Mouse (Mus musculus) megakaryocyte-erythroid progenitor cell, adult 5-6 weeks (primary cell): ENCODE data around the gene Fgf13. TPM values are rescaled to one million over a fixed set of nuclear protein-coding genes. Genes with fewer than 3 reads are reported as not detected.

Source experiments
- ATAC-seq: replicated peaks from 2 replicates; pipeline ENCODE4 v1.8.0; 2016; ENCODE audit warnings: mild to moderate bottlenecking, inconsistent platforms; ENCODE audit not compliant: severe bottlenecking, poor library complexity, low FRiP score, low TSS enrichment
- total RNA-seq, 2 experiments: library from RNA; stranded (forward) in 1 of 2; stranded (reverse) in 1 of 2; fragments of 200-1000, 215-1000 nt in 1 of 2; fragments of >200 nt in 1 of 2; fragmentation: Nextera tagmentation in 1 of 2; gene quantifications; 2 replicates each; pipeline ENCODE4 v1.2.3; 2014 to 2017

Gene Fgf13
- total RNA-seq, 2 experiments from 2014 or later: 2.9 TPM; not detected in 1

DNA sequence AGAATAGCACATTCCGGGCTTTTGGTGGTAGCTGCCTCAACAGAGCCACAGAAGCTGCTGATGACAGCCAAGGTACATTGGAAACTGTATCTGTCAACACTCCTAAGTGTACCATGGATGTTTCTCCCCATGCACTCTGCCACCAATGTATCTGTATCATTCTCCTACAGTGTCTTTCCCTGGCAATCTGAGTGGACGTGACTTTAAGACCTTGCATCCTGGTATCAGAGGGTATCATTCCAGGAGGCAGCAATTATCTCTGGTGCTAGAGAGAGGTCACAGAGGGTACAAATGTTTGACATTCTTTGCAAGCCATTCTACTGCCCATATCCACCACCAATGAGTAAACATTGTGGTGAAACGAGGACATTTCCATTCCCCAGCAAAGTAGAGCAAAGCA is 347.2 kb downstream of the Fgf13 start:
- no peak for ATAC-seq

DNA sequence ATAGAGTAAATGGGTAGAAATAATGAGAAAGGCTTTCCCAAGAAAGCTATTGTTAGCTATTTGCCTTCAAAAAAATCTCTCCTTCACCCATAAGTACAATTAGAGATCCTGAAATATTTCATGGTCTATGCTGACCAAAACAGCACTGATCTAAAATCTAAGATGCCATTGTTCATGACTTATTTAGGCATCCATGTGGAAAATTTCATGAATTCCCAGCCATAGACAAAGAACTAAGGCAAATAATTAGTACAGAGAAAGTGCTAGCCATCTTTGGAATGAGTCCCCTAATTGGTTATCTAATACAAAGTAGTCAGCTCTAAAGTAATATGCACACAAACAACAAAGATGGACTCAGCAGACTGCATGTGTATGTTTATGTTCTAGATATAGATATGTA is 366.7 kb downstream of the Fgf13 start:
- no peak for ATAC-seq

DNA sequence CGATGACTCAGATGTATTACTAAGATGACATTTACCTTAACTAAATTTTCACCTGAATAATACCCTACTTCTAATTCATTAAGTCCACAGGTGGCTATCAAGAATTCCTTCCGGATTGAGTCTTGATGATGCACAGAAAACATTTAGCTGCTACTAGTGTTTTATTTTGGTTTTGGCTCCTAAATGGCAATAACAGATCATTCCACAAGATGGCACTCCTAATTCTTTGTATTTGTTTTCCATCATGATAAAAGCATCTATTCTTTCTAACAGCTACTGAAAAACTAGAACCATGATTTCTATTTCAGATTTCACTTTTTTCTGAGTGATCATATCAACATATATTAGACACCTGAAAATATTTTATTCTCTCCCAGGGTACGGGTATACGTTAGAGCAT is 373.7 kb downstream of the Fgf13 start:
- ATAC-seq: no peak

DNA sequence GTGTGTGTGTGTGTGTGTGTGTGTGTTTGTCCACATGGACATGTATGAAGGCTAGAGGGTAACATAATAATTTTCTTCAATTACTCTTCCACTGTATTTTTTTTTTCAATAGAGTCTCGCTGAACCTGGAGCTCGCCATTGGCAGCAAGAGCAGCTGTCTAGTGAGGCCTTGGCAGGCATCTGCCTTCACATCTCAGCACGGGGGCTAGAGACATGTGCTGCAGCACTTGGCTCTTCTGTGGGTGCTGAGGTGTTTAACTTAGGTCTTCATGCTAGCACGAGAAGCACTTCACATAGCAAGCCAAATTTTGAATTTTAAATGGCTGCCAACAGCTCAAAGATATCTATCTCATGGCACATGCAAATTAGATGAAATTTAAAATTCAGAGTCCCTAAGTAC is 380.9 kb downstream of the Fgf13 start:
- ATAC-seq: no peak

DNA sequence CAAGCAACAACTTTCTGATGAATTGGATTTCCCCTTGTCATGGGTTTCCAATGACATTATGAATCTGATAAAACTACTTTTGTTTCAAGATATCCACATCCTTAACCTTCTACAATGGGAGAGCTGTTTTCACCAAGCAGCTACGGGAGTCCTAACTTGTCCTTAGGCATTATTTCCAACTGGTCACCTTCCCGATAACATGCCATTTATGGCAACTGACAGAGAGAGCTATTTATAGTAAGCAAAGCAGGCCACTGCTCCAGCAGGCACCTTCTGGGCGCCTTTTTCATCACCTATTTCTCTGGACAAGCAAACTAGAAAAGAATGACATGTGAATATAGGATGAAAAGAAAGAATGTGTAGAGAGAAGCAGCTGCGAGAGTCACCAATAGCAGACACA is 385.5 kb downstream of the Fgf13 start:
- ATAC-seq: no peak

DNA sequence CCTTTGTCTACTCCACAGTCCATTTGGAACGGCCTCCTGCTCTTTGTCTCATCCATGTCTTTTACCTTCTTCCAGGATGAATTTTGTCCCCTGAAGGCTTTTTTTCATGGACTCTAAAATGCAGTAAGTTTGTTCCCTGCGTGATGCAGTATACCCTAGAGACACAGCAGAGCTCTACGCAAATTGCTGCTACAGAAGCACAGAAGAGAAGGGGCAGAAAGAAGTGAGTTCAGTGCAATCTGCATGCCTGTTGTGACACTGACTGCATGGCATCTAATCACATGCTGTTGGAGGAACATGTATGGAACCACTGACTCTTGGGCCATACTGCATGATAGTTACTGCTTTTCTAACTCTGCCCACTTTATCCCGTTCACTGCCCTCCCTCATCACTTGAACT is 388.2 kb downstream of the Fgf13 start:
- ATAC-seq: no peak

DNA sequence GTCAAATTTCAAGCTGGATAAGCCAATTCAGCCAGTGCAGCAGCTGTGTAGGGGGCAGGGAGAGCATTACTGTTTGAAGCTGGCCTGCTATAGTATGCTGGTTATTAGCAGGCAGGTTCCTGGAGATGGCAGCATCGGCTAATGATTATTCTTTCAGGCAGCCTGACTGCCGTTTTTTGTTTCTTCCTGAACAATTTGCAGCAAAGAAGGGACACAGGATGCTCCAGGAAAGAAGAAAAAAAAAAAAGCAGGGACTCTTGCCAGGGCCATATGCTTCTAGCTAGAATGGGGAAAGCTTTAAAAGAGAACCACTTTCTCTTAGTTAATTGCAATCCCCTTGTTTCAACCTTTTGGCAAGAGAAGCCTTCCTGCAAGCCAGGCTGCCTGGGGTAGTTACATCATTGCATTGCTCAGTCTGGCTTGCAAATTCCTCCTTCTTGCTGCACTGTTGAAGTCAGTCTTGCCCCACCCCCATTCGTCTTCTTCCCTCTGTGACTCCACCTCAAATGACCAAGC is 388.7 kb downstream of the Fgf13 start:
- ATAC-seq: no peak

DNA sequence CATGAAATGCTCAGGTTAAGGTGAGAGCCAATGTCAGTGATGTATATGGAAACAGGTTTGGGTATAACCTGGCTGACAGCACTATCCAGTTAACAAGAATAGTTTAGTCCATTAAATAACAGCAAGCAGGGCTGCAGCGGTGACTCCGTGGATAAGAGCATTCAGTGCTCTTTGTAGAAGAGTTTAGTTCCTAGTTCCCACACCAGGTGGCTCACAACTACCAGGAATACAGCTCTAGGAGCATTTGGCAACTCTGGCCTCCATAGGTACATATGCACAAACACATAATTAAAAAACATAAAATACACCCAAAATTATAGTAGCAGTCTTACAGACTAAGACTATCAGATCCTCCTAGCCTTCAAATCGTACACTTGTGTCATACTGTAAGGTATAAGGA is 390.2 kb downstream of the Fgf13 start:
- no peak for ATAC-seq

DNA sequence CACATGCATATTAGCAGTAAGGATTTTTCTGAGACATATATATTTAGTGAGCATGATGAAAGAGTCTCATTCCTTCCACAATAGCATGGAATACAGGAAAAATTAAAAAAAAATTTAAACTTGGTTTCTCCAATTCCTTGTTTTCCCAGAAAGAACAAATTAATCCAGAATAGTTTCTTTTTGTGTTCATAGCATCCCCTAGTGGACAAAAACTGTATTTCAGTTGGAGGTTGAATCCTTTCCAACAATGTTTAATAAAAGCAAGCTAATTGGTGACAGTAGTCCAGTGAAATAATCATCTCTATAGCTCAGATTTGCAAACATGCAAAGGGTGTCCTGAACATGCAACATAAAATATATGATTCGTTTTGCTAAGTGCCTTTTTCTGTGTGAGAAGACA is 395.7 kb downstream of the Fgf13 start:
- ATAC-seq: no peak

DNA sequence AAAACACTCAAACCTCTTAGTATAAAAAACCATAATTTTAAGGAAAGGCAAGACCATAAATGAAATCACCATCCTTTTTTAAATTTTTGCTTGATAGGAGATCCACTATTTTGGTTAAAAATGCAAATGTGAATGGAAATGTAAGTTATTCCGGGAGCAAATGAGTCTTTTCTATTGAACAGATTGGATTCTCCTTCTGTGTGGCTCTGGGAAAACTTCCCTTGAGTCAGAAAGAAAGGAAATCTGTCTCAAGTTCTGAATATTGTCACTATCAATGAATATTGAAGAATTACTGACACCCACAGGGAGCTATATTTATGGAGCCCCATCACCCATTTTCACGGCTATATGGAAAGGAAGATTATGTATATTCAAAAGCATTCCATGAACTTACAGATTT is 401.1 kb downstream of the Fgf13 start:
- no peak for ATAC-seq

DNA sequence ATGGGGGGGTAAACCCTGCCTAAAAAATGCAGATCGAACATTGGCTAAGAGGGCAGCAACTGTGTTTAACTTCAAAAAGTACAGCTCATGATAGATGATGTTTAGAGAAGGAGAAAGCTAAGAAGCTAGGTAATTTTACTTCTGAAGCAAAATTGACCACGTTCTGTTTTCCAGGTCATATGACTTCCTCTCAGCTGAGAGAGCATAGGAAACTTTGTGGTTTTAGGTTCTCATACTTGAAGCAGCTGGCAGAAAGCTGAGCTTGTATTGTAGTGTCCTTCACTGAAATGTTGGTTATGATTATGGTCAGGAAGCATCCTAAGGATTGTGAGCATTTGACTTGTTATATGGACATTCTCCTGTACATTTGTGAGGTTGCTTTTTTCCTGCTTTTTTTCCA is 425.9 kb downstream of the Fgf13 start:
- ATAC-seq: no peak

DNA sequence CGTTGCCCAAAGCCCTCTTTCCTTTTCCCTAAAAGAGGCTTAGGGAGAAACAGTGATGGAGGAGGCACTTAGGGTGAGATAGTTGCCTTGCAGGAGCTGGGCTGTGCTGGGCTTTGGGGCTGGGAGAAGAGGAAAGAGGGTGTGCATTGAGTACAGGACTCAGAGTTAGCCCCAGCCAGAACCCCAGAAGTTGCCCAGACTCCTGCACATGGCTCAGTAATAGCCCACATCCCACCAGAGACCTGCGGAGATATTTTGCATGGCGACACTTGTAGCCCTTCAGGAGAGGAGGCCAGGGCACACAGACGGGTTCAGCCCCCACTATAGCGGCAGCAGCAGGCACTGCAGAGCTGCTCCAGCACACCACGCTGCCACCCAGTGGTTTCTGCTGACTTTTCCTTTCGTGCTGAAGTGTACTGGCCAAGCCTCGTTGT is 432.9 kb downstream of the Fgf13 start:
- ATAC-seq: no peak

DNA sequence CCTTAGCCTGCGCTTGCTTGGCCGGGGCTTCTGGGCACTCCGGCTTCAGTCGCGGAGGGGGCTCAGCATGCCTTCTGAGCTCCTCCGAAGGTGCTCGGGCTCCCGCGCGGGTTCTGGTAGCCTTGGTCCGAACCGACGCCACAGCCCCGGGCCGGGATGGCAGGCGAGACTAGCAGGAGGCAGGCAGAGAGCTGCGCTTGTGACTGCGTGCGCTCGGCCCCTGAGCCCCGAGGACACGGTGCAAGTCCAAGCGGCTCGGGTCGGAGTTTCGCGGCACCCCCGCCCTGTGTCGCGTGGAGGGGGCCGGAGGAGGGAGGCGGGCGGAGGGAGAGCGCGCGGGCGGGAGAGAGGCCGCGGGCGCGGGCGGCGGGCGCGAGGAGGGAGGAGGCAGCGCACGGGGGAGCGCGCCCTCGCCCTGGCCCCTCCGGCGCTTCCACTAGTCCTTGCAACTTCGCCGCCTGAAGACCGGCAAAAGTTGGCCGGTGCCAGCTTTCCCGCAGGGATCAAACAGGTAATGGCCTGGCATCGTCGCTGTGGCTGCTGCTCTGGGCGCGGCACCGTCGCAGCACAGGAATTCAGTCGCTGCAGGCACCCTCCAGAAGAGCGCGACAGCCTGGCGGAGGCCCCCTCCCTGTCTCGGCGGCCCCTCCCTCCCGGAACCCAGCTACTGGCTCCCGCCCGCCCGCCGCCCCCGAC is 433.6 kb downstream of the Fgf13 start:
- ATAC-seq: no peak

DNA sequence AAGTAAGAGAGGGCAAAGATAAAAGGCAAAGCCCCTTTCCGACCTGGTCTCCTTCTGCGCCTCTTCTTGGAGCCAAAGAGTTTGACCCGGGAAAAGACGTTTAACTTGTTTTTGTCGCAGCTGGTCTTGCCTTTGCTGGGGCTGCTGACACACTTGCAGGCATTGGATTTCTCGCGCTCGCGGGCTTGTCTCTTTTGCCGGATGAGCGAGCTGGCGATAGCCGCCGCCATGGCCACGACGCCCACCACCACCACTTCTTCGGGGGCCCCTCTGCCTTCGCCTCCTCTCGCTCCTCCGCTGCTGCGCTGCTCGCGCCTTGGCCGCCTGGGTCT is 434.1 kb downstream of the Fgf13 start:
- no peak for ATAC-seq

DNA sequence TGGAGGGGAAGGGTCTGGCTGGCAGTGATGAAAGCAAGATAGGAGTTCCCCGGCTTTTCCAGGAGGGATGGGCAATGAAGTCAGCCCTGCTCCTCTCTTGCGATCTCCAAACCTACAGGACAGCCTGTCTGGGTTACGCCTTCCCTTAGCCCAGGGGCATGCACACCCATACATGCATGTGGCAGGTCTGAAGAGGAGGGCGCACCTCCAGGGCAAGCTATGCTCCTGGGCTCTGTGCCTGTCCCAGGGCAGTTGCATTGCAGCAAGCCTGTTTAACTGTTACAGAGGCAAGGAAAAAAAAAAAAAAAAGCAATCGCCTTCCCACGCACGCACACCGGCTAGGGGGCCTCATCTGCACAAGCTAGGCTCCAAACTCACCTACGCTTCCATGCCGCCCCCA is 434.5 kb downstream of the Fgf13 start:
- no peak for ATAC-seq

DNA sequence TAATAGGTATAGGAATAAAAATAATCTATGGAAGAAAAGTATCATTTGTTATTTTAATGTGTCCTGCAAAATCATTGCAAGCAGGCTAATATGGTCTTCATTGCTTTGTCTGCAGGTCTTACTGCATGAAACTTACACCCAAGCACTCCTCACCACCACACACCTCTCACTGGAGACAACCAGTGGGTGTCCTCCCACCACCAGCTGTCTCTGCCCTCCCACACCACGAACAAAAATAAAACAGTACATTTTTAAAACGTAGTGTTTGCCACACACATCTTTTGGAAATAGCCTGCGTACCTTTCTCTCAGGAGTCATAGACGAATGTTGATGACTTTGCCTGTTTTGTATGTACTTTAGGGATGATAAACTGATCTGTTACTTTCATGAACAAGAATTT is 441.2 kb downstream of the Fgf13 start:
- ATAC-seq: no peak

DNA sequence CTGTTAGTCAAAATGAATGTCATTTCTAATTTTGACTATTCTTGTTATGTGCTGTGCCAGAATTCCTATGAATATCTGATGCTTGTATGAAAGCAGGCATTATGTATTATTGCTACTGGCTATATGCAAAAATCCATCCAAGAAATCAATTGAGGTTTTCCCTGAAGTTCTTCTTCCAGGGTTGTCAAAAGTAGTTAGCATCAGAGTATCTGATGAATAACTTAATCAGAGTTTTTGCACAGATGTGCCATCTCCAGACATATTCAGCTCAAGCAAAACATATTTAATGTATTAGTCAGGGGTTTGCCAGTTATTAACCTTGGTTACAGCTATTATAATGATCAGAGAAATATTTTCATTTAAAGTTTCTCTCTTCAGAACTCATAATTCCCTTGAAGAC is 454.7 kb downstream of the Fgf13 start:
- ATAC-seq: no peak

DNA sequence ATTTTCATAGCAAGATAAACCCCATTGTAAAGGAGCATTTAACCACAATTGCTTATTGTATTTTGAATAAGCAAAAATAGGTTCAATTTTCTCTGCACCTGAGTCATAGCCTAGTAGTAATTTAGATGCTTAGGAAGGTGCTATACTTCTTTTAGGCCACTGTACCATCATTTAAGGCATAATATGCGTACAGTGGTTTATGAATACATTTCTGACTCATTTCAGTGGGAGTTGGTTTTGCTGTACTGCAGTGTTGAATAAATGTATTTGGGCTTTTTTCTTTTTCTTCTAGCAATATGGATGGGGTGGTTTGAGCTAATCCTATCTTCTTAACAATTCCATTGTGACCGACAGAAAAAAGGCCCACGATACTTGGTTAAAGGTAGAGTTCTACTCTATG is 481.9 kb downstream of the Fgf13 start:
- ATAC-seq: no peak

DNA sequence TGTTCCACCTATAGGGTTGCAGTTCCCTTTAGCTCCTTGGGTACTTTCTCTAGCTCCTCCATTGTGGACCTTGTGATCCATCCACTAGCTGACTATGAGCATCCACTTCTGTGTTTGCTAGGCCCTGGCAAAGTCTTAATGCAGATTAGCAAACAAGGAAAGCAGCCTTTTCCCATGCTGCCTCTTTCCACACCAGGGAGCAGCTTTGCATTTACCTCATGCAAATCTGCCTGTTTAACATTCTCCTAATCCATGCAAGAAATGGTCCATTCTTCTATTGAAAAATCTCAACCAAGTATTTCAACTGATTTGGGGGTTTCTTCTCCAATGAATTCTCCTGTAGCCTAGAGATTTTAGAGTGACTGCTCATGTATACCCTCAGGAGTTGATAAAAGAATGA is 487.4 kb downstream of the Fgf13 start:
- ATAC-seq: no peak

DNA sequence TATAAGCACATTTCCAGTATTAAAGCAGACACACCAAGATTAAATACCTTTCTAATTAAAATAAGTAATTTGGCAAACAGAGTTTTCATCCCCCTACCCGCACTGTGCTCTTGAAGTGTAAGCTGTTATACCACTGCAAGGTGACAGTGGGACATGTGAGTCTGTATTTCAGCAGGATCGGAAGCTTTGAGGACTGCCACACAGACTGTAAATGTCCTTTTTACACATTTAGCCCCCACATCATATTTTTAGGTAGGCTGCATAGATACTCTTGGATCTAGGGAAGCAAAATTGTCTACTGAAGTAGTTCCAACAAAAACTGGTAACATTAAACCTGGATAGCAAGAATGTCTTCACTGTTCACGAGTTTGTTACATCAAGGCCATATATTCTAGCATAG is 495.8 kb downstream of the Fgf13 start:
- no peak for ATAC-seq

DNA sequence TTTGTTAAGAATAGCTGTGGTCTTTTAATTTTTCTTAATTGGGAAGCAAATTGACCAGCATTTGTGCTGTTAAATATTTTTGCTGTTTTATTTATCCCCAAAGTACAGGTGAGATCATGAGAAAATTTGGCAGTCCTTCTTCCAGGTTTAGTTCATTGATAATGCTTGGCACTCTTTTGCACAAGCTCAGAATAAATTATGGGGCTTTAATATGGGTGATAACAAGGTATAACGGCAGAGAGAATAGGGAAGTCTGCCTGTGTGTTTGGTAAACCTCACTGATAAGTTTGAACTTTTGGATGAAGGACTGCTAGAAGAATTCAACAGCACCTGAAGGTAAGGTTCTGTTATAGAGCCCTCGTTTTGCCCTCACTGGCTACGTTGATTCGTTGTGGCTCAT is 504.7 kb downstream of the Fgf13 start:
- no peak for ATAC-seq

DNA sequence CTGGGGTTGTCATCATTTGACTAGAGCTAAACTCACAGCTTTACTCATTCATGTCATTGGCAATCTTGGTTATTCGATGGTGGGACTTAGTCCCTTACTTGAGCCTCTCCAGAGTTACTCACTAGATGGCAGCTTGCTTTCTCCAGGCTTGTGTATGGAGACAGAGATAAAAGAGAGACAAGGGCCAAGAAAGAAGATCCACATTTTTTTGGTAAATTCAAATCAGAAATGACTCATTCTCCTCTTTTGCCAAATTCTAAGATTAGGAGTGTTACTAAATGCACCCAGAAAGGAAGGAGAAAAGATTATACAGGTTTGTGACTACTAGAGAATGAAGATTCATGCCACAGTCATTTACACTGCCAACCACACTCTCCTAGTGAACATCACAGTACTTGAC is 532.9 kb downstream of the Fgf13 start:
- ATAC-seq: no peak
